Mouse (Mus musculus) G1E (cell line): Measurements from ENCODE around the gene Hes7.

Source experiments
- CTCF ChIP-seq: IDR thresholded peaks from 2 replicates; pipeline ENCODE4 v1.5.1; 2012; ENCODE audit warnings: low read depth, low read length, inconsistent platforms, mixed read lengths
- GATA1 ChIP-seq: IDR thresholded peaks from 2 replicates; pipeline ENCODE4 v1.6.1; 2012; ENCODE audit warnings: borderline replicate concordance, low read length, inconsistent platforms, mixed read lengths
- GATA2 ChIP-seq: IDR thresholded peaks from 2 replicates; pipeline ENCODE4 v1.6.1; 2012; ENCODE audit warnings: low read depth, low read length, inconsistent platforms, borderline replicate concordance
- POLR2AphosphoS5 ChIP-seq: IDR thresholded peaks from 2 replicates; pipeline ENCODE4 v1.6.1; 2012; ENCODE audit warnings: low read depth, low read length, inconsistent platforms; ENCODE audit not compliant: insufficient replicate concordance
- TAL1 ChIP-seq: conservative IDR thresholded peaks from 2 replicates; pipeline ENCODE4 v1.6.1; 2012; ENCODE audit warnings: low read depth, low read length, inconsistent platforms, mixed read lengths

- no peak for TF ChIP-seq CTCF
- TF ChIP-seq TAL1 = no peak
- no peak for TF ChIP-seq GATA1
- no peak for TF ChIP-seq POLR2AphosphoS5
- TF ChIP-seq GATA2 = no peak
These were observed 25.3 kb upstream of the Hes7 start, which contains the start of gene Per1 for GRCm38 (mm10) chr11:69094697-69095429.
